Mouse (Mus musculus): Measurements from ENCODE around the gene Map3k11. TPM values are rescaled to one million over a fixed set of nuclear protein-coding genes. Genes with fewer than 3 reads are reported as not detected.

Map3k11 gene
- total and polyA plus RNA-seq, 3 experiments, result 22.5 to 38.3 TPM; not detected in 1

DNA sequence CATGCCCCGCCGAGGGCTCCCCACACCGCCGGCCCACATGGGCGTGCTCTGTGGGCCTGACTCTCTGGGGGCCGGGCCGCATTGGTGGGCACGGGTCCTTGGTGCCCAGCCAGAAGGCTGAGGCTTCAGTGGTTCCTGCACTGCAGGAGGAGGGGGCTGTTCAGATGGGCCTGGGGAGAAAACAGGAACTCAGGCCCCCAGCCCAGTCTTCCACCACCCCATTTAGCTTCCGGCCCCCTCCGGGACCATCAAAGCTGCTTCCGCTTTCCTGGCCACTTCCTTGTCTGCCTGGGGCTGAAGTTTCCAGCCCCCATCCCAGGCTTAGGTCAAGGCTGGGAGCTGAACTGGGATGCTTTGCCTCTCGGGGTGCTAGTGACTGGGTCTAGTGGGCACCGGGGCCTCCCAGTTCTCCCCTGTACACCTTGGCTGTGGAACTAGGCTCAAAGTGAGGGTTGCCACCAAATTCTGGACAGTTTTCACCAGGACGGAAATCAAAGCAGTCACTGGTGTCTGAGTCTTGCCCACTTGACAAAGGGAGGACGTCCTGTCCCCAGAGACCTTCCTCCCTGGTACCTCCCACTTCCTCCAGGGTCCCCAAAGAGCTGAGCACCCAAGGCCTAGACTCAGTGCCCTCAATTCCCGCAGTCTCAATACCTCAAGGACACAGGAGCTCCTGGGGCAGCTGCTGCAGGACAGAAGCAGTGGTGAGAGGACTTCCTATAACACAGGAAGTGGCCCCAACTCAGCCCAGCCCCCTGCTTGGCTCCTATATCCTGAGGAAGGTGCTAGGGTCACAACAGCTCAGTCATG lies 27.4 kb upstream of the Map3k11 start:
- Histone ChIP-seq H3K9me3 (replicated peaks; ENCODE audit: insufficient read depth, low read length) (no peaks in the 10 kb centered on the region), H3K27ac (ENCODE audit: control insufficient read depth, low read depth, low read length) (no peak overlapping the region), H3K27me3 (ENCODE audit: control insufficient read depth in 1 of 2, insufficient read depth in 2 of 2, low read length in 2 of 2) (no peaks in the 10 kb centered on the region), H3K79me2 (ENCODE audit: control insufficient read depth, insufficient read depth, low read length, poor library complexity) (no peaks in the 10 kb centered on the region; the same call in 1 of the 2 replicates), H3K4me1 (ENCODE audit: control insufficient read depth in 1 of 2, insufficient read depth in 2 of 2, low read length in 2 of 2) (peaks cover 1 to 29% of the 10 kb centered on the region in 2 experiments; a peak in 3 of 4 replicates), H3K36me3 (ENCODE audit: control insufficient read depth in 1 of 2, insufficient read depth in 2 of 2, low read length in 2 of 2) (peaks cover 0 to 21% of the 10 kb centered on the region in 2 experiments; a peak in 2 of 4 replicates), H3K9ac (ENCODE audit: control insufficient read depth, low read depth, low read length, poor library complexity, severe bottlenecking) (no peak overlapping the region), H3K4me3 (ENCODE audit: control insufficient read depth in 1 of 2, insufficient read depth in 1 of 2, low read depth in 2 of 2, low read length in 2 of 2) (no peak overlapping the region)
- no peak for TF ChIP-seq BHLHE40 (IDR thresholded peaks at IDR 0.05; ENCODE audit: borderline replicate concordance, low read depth, low read length)
- TF ChIP-seq ELF1 (IDR thresholded peaks at IDR 0.05; ENCODE audit: low read depth, low read length), result no peak
- no peak for TF ChIP-seq CTCF (IDR thresholded peaks at IDR 0.05 in 2 of 3, conservative IDR thresholded peaks at IDR 0.05 in 1 of 3; ENCODE audit: control insufficient read depth in 1 of 3, insufficient read depth in 1 of 3, low read depth in 2 of 3, low read length in 3 of 3, poor library complexity in 1 of 3, severe bottlenecking in 1 of 3)
- TF ChIP-seq CHD1 (IDR thresholded peaks at IDR 0.05; ENCODE audit: low read depth, low read length), result no peak
- no peak for TF ChIP-seq NRF1 (IDR thresholded peaks at IDR 0.05; ENCODE audit: insufficient read depth, low read depth, low read length, poor library complexity, severe bottlenecking)
- TF ChIP-seq POLR2AphosphoS5 (IDR thresholded peaks at IDR 0.05; ENCODE audit: borderline replicate concordance, low read depth, low read length), result no peak
- TF ChIP-seq RCOR1 (IDR thresholded peaks at IDR 0.05; ENCODE audit: low read depth, low read length), result no peak
- no peak for TF ChIP-seq MYB (IDR thresholded peaks at IDR 0.05; ENCODE audit: low read depth, low read length)
- TF ChIP-seq MAX (IDR thresholded peaks at IDR 0.05; ENCODE audit: low read length), result no peak
- TF ChIP-seq MXI1 (IDR thresholded peaks at IDR 0.05; ENCODE audit: low read depth, low read length), result no peak
- TF ChIP-seq ZMIZ1 (IDR thresholded peaks at IDR 0.05; ENCODE audit: low read depth, low read length), result no peak
- TF ChIP-seq USF2 (IDR thresholded peaks at IDR 0.05; ENCODE audit: borderline replicate concordance in 1 of 2, insufficient read depth in 1 of 2, low read depth in 1 of 2, low read length in 2 of 2), result no peak
- no peak for TF ChIP-seq ZNF384 (IDR thresholded peaks at IDR 0.05; ENCODE audit: low read depth, low read length)
- no peak for DNase-seq (ENCODE audit: low read depth, low spot score)

DNA sequence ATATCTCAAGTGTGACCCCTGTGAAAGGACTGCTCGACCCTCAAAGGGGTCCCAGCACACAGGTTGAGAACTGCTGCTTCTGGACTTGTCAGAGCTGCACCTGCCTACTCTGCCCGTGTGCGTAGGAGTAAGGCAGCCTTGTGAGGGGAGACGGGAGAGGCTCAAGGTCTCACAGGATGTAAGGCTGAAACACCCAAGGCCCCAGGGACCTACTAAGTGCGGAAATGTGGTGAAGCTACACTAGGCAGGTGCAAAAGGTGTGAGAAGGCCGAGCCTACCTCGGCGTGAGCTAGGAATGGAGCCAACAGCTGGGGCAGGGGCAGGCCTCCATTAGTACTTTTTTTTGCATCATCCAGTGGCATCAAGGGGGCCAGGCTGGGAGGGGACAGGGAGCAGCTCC lies 26.2 kb upstream of the Map3k11 start:
- H3K4me1 ChIP-seq (ENCODE audit: control insufficient read depth in 1 of 2, insufficient read depth in 2 of 2, low read length in 2 of 2), result peaks cover 1 to 34% of the 10 kb centered on the region in 2 experiments; a peak in 3 of 4 replicates

More for the DNA sequence above, 26.2 kb upstream of the Map3k11 start:
- DNase-seq (ENCODE audit: low read depth, low spot score), result no peak
- H3K27ac ChIP-seq (ENCODE audit: control insufficient read depth, low read depth, low read length), result no peak overlapping the region
- H3K36me3 ChIP-seq (ENCODE audit: control insufficient read depth in 1 of 2, insufficient read depth in 2 of 2, low read length in 2 of 2), result peaks cover 0 to 21% of the 10 kb centered on the region in 2 experiments; a peak in 2 of 4 replicates
- no peaks in the 10 kb centered on the region for H3K27me3 ChIP-seq (ENCODE audit: control insufficient read depth in 1 of 2, insufficient read depth in 2 of 2, low read length in 2 of 2)
- H3K9ac ChIP-seq (ENCODE audit: control insufficient read depth, low read depth, low read length, poor library complexity, severe bottlenecking), result no peak overlapping the region
- no peak for TF ChIP-seq TAL1 (IDR thresholded peaks at IDR 0.05; ENCODE audit: low read length)
- TF ChIP-seq CHD1 (IDR thresholded peaks at IDR 0.05; ENCODE audit: low read depth, low read length), result no peak
- no peak for TF ChIP-seq NELFE (IDR thresholded peaks at IDR 0.05; ENCODE audit: low read depth, low read length)
- TF ChIP-seq NRF1 (IDR thresholded peaks at IDR 0.05; ENCODE audit: insufficient read depth, low read depth, low read length, poor library complexity, severe bottlenecking), result no peak
- TF ChIP-seq CHD2 (IDR thresholded peaks at IDR 0.05; ENCODE audit: low read length), result no peak
- no peak overlapping the region for H3K4me3 ChIP-seq (ENCODE audit: control insufficient read depth in 1 of 2, insufficient read depth in 1 of 2, low read depth in 2 of 2, low read length in 2 of 2)
- H3K79me2 ChIP-seq (ENCODE audit: control insufficient read depth, insufficient read depth, low read length, poor library complexity), result no peaks in the 10 kb centered on the region; the same call in 1 of the 2 replicates
- H3K9me3 ChIP-seq (replicated peaks; ENCODE audit: insufficient read depth, low read length), result no peaks in the 10 kb centered on the region
